Mouse (Mus musculus) urinary bladder, postnatal 0 days (tissue): ENCODE measurements around the gene Zfp966. TPM values are rescaled to one million over a fixed set of nuclear protein-coding genes. Genes with fewer than 3 reads are reported as not detected.

Experiments
- polyA plus RNA-seq: library from polyadenylated mRNA; unstranded; fragments of >200 nt; fragmentation: Nextera tagmentation; extraction: Ambion mirVana; gene quantifications from 2 replicates; pipeline ENCODE4 v1.2.1, GENCODE M21; 2015

The Zfp966 gene
- 0.80 and 1.2 TPM in 2 replicates for polyA plus RNA-seq

GRCm38 (mm10) chr2:175931000-175931399, at the start of gene Zfp966:
Gene Zfp966, minus strand, starts transcription at chr2:175931100.

GRCm38 (mm10) chr2:175965031-175965430, 34.1 kb upstream of the Zfp966 start, which contains the start of gene Gm2026:
Gene Gm2026, plus strand, starts transcription at chr2:175965331.

GRCm38 (mm10) chr2:175869024-175869423, 61.9 kb downstream of the Zfp966 start, which contains the start of gene Gm6710:
Gene Gm6710, plus strand, starts transcription at chr2:175869219.

Other genes starting within 250 kb of the Zfp966 start
- gene Zfp969, start 227.5 kb downstream of the Zfp966 start, polyA plus RNA-seq, result 50.1 and 51.3 TPM in 2 replicates
- gene Gm2007, start 189.6 kb downstream of the Zfp966 start, polyA plus RNA-seq, result not detected in 2 replicates
- 1.6 and 2.7 TPM in 2 replicates for gene Gm14288, start 130.0 kb downstream of the Zfp966 start, polyA plus RNA-seq
- 21.3 and 24.2 TPM in 2 replicates for gene Gm6710, start 61.9 kb downstream of the Zfp966 start, polyA plus RNA-seq
- 13.3 and 20.0 TPM in 2 replicates for gene Gm2026, start 34.2 kb upstream of the Zfp966 start, polyA plus RNA-seq
- gene Gm2004, start 218.7 kb upstream of the Zfp966 start, polyA plus RNA-seq, result 0.54 and 0.65 TPM in 2 replicates